Mouse (Mus musculus): Measurements from ENCODE around the gene Tpst2. TPM values are rescaled to one million over a fixed set of nuclear protein-coding genes. Genes with fewer than 3 reads are reported as not detected.

The Tpst2 gene
- total and polyA plus RNA-seq, 3 experiments, result 36.9 to 43.6 (median 38.3) TPM

GRCm38 (mm10) chr5:112281676-112282075 is 5.2 kb downstream of the Tpst2 start:
- no peak for DNase-seq
- 53% methylated on average over 4 of the region's 4 CpGs for WGBS
- peak overlapping the region; percentile 70 for H3K27ac ChIP-seq

GRCm38 (mm10) chr5:112282123-112282779 is 5.8 kb downstream of the Tpst2 start:
- Histone ChIP-seq H3K4me3 (no peak overlapping the region), H3K9ac (ENCODE audit: low read depth, low read length) (peak overlapping the region; percentile 22; the same call in 1 of the 2 replicates), H3K27me3 (ENCODE audit: control insufficient read depth, insufficient read depth, low read length) (no peaks in the 10 kb centered on the region), H3K36me3 (ENCODE audit: control insufficient read depth, insufficient read depth, low read length) (no peaks in the 10 kb centered on the region; the same call in 1 of the 2 replicates), H3K4me1 (ENCODE audit: control insufficient read depth, insufficient read depth, low read length) (peaks cover 59% of the 10 kb centered on the region), H3K79me2 (replicated peaks; ENCODE audit: control insufficient read depth, insufficient read depth, low read length) (peaks cover 5% of the 10 kb centered on the region), H3K27ac (peak overlapping the region; percentile 70)
- peak in 1 of 2 experiments; percentile 46 for DNase-seq
- intact Hi-C loops (cut with DNase I), result loop anchor here (2.0 kb wide), 1 partner anchor 41 kb away; no protein-coding TSS in a partner anchor
- 26% methylated on average over 6 of the region's 6 CpGs for WGBS
- TF ChIP-seq POLR2A (IDR thresholded peaks at IDR 0.05; ENCODE audit: insufficient read depth, low read depth, low read length) (no peak), EP300 (IDR thresholded peaks at IDR 0.05; ENCODE audit: insufficient read depth, low read depth, low read length) (no peak), CTCF (IDR thresholded peaks at IDR 0.05) (no peak)

More at GRCm38 (mm10) chr5:112281676-112282075, 5.2 kb downstream of the Tpst2 start:
- H3K27me3 ChIP-seq (ENCODE audit: control insufficient read depth, insufficient read depth, low read length), result no peaks in the 10 kb centered on the region
- H3K4me3 ChIP-seq, result no peak overlapping the region
- H3K4me1 ChIP-seq (ENCODE audit: control insufficient read depth, insufficient read depth, low read length), result peaks cover 55% of the 10 kb centered on the region
- intact Hi-C loops (cut with DNase I), result loop anchor here (2.0 kb wide), 2 partner anchors 41 to 45 kb away; partner anchors contain the start of gene Tfip11
- peaks cover 5% of the 10 kb centered on the region for H3K79me2 ChIP-seq (replicated peaks; ENCODE audit: control insufficient read depth, insufficient read depth, low read length)
- TF ChIP-seq CTCF (IDR thresholded peaks at IDR 0.05), result no peak
- TF ChIP-seq EP300 (IDR thresholded peaks at IDR 0.05; ENCODE audit: insufficient read depth, low read depth, low read length), result no peak
- no peak for TF ChIP-seq POLR2A (IDR thresholded peaks at IDR 0.05; ENCODE audit: insufficient read depth, low read depth, low read length)
- no peak overlapping the region for H3K9ac ChIP-seq (ENCODE audit: low read depth, low read length)
- no peaks in the 10 kb centered on the region; the same call in 1 of the 2 replicates for H3K36me3 ChIP-seq (ENCODE audit: control insufficient read depth, insufficient read depth, low read length)

- no peaks in the 10 kb centered on the region; the same call in 1 of the 2 replicates for H3K36me3 ChIP-seq (ENCODE audit: control insufficient read depth, insufficient read depth, low read length)
- peak in 1 of 2 experiments; percentile 53 for DNase-seq
- peak overlapping the region; percentile 70 for H3K27ac ChIP-seq
- TF ChIP-seq POLR2A (IDR thresholded peaks at IDR 0.05; ENCODE audit: insufficient read depth, low read depth, low read length), result 0 out of 2 replicates have a peak, but pooled peaks have one; percentile 21
- TF ChIP-seq CTCF (IDR thresholded peaks at IDR 0.05), result no peak
- H3K9ac ChIP-seq (ENCODE audit: low read depth, low read length), result no peak overlapping the region
- no peak overlapping the region for H3K4me3 ChIP-seq
- peaks cover 5% of the 10 kb centered on the region for H3K79me2 ChIP-seq (replicated peaks; ENCODE audit: control insufficient read depth, insufficient read depth, low read length)
- intact Hi-C loops (cut with DNase I), result loop anchor here (2.0 kb wide), 1 partner anchor 42 kb away; no protein-coding TSS in a partner anchor
- H3K4me1 ChIP-seq (ENCODE audit: control insufficient read depth, insufficient read depth, low read length), result peaks cover 63% of the 10 kb centered on the region
- no peaks in the 10 kb centered on the region for H3K27me3 ChIP-seq (ENCODE audit: control insufficient read depth, insufficient read depth, low read length)
- 33% methylated on average over 9 of the region's 9 CpGs for WGBS
These were observed 6.4 kb downstream of the Tpst2 start for GRCm38 (mm10) chr5:112282780-112283482.

- peak; percentile 64 to 72 for DNase-seq
- intact Hi-C loops (cut with DNase I), result loop anchor here (2.0 kb wide), 2 partner anchors 33 to 43 kb away; no protein-coding TSS in a partner anchor
- 38% methylated on average over 10 of the region's 10 CpGs for WGBS
These were observed 7.2 kb downstream of the Tpst2 start for GRCm38 (mm10) chr5:112283543-112284202.

GRCm38 (mm10) chr5:112284203-112284582 is 7.7 kb downstream of the Tpst2 start:
- no peak overlapping the region; the same call in 1 of the 2 replicates for H3K9ac ChIP-seq (ENCODE audit: low read depth, low read length)
- peak overlapping the region; percentile 22; the same call in 1 of the 2 replicates for H3K4me3 ChIP-seq
- peaks cover 5% of the 10 kb centered on the region; the same call in 1 of the 2 replicates for H3K79me2 ChIP-seq (replicated peaks; ENCODE audit: control insufficient read depth, insufficient read depth, low read length)
- H3K36me3 ChIP-seq (ENCODE audit: control insufficient read depth, insufficient read depth, low read length), result no peaks in the 10 kb centered on the region; the same call in 1 of the 2 replicates
- peak in 1 of 2 experiments; percentile 38 for DNase-seq
- peaks cover 58% of the 10 kb centered on the region for H3K4me1 ChIP-seq (ENCODE audit: control insufficient read depth, insufficient read depth, low read length)
- intact Hi-C loops (cut with DNase I), result loop anchor here (2.0 kb wide), 1 partner anchor 33 kb away; no protein-coding TSS in a partner anchor
- peak overlapping the region; percentile 70 for H3K27ac ChIP-seq
- 50% methylated on average over 7 of the region's 7 CpGs for WGBS
- TF ChIP-seq EP300 (IDR thresholded peaks at IDR 0.05; ENCODE audit: insufficient read depth, low read depth, low read length), result 0 out of 2 replicates have a peak, but pooled peaks have one; percentile 43
- no peak for TF ChIP-seq CTCF (IDR thresholded peaks at IDR 0.05)
- H3K27me3 ChIP-seq (ENCODE audit: control insufficient read depth, insufficient read depth, low read length), result no peaks in the 10 kb centered on the region

More at GRCm38 (mm10) chr5:112283543-112284202, 7.2 kb downstream of the Tpst2 start:
- Histone ChIP-seq H3K4me1 (ENCODE audit: control insufficient read depth, insufficient read depth, low read length) (peaks cover 63% of the 10 kb centered on the region), H3K27me3 (ENCODE audit: control insufficient read depth, insufficient read depth, low read length) (no peaks in the 10 kb centered on the region), H3K4me3 (no peak overlapping the region), H3K79me2 (replicated peaks; ENCODE audit: control insufficient read depth, insufficient read depth, low read length) (peaks cover 5% of the 10 kb centered on the region; the same call in 1 of the 2 replicates), H3K36me3 (ENCODE audit: control insufficient read depth, insufficient read depth, low read length) (no peaks in the 10 kb centered on the region; the same call in 1 of the 2 replicates), H3K27ac (peak overlapping the region; percentile 70), H3K9ac (ENCODE audit: low read depth, low read length) (no peak overlapping the region)
- TF ChIP-seq POLR2A (IDR thresholded peaks at IDR 0.05; ENCODE audit: insufficient read depth, low read depth, low read length), result peak; percentile 51; the same call in 1 of the 2 replicates
- TF ChIP-seq EP300 (IDR thresholded peaks at IDR 0.05; ENCODE audit: insufficient read depth, low read depth, low read length), result peak; percentile 80; the same call in 1 of the 2 replicates
- no peak for TF ChIP-seq CTCF (IDR thresholded peaks at IDR 0.05)
